Mouse (Mus musculus): Measurements from ENCODE around the gene Tox3. TPM values are rescaled to one million over a fixed set of nuclear protein-coding genes. Genes with fewer than 3 reads are reported as not detected.

Tox3 gene
- polyA plus RNA-seq, 1 experiment from 2014 or later = 56.6 TPM

DNA sequence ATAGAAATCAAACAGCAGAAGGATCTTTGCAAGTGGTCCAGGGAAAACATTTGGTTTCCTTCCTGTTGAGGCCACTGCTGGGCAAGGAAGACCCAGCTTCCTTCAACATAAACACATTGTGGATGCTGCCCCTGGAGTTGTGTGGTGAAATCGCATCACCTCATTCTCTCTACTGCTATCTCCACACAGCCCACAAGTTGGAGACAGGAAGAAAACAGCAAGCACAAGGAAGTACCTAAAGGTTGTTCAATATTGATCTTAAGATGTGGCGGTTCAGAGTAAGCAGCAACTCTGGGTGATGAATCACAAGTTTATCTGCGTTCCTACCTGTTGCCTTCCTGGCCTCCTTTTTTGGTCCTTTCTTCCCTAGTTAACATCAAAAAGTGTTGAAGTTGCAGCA lies 6.6 kb upstream of the Tox3 start:
- Histone ChIP-seq H3K27me3 (ENCODE audit: control insufficient read depth, insufficient read depth, low read length) (no peaks in the 10 kb centered on the region), H3K4me1 (ENCODE audit: control insufficient read depth, insufficient read depth, low read length) (peaks cover 15% of the 10 kb centered on the region), H3K4me2 (no peak overlapping the region), H3K9me3 (ENCODE audit: control insufficient read depth, low read length) (no peaks in the 10 kb centered on the region), H3K9ac (ENCODE audit: low read length) (no peak overlapping the region), H3K27ac (ENCODE audit: low read depth, low read length) (no peak overlapping the region), H3K36me3 (ENCODE audit: control insufficient read depth, insufficient read depth, low read length) (no peaks in the 10 kb centered on the region), H3K4me3 (ENCODE audit: low read depth, low read length) (no peak overlapping the region)
- WGBS = 76% methylated on average over 3 of the region's 3 CpGs
- peak; percentile 81 for DNase-seq (ENCODE audit: low spot score, missing footprints)
- ATAC-seq (ENCODE audit: low FRiP score) = no peak

GRCm38 (mm10) chr8:90353960-90354540 lies 5.9 kb upstream of the Tox3 start:
- H3K27me3 ChIP-seq (ENCODE audit: control insufficient read depth, insufficient read depth, low read length) = no peaks in the 10 kb centered on the region
- peak; percentile 89 for DNase-seq (ENCODE audit: low spot score, missing footprints)
- peak; percentile 59; the same call in 1 of the 2 replicates for ATAC-seq (ENCODE audit: low FRiP score)
- WGBS = 19% methylated on average over 16 of the region's 16 CpGs
- 0 out of 2 replicates have a peak overlapping the region, but pooled peaks have one; percentile 16 for H3K9ac ChIP-seq (ENCODE audit: low read length)
- no peak overlapping the region; the same call in 1 of the 2 replicates for H3K27ac ChIP-seq (ENCODE audit: low read depth, low read length)
- H3K4me1 ChIP-seq (ENCODE audit: control insufficient read depth, insufficient read depth, low read length) = peaks cover 22% of the 10 kb centered on the region
- no peaks in the 10 kb centered on the region for H3K36me3 ChIP-seq (ENCODE audit: control insufficient read depth, insufficient read depth, low read length)
- no peaks in the 10 kb centered on the region for H3K9me3 ChIP-seq (ENCODE audit: control insufficient read depth, low read length)
- H3K4me3 ChIP-seq (ENCODE audit: low read depth, low read length) = no peak overlapping the region
- H3K4me2 ChIP-seq = peak overlapping the region; percentile 11; the same call in 1 of the 2 replicates

- H3K9ac ChIP-seq (ENCODE audit: low read length) = no peak overlapping the region
- H3K9me3 ChIP-seq (ENCODE audit: control insufficient read depth, low read length) = no peaks in the 10 kb centered on the region
- H3K4me3 ChIP-seq (ENCODE audit: low read depth, low read length) = no peak overlapping the region
- H3K27ac ChIP-seq (ENCODE audit: low read depth, low read length) = no peak overlapping the region; the same call in 1 of the 2 replicates
- WGBS = 20% methylated on average over 2 of the region's 2 CpGs
- 0 out of 2 replicates have a peak overlapping the region, but pooled peaks have one; percentile 0 for H3K4me2 ChIP-seq
- ATAC-seq (ENCODE audit: low FRiP score) = no peak
- no peaks in the 10 kb centered on the region for H3K36me3 ChIP-seq (ENCODE audit: control insufficient read depth, insufficient read depth, low read length)
- DNase-seq (ENCODE audit: low spot score, missing footprints) = peak; percentile 88
- H3K27me3 ChIP-seq (ENCODE audit: control insufficient read depth, insufficient read depth, low read length) = no peaks in the 10 kb centered on the region
- peaks cover 27% of the 10 kb centered on the region for H3K4me1 ChIP-seq (ENCODE audit: control insufficient read depth, insufficient read depth, low read length)
Measured at GRCm38 (mm10) chr8:90353499-90353898, 5.4 kb upstream of the Tox3 start.

GRCm38 (mm10) chr8:90352991-90353390 lies 4.8 kb upstream of the Tox3 start:
- Histone ChIP-seq H3K4me1 (ENCODE audit: control insufficient read depth, insufficient read depth, low read length) (peaks cover 27% of the 10 kb centered on the region), H3K4me3 (ENCODE audit: low read depth, low read length) (no peak overlapping the region), H3K36me3 (ENCODE audit: control insufficient read depth, insufficient read depth, low read length) (no peaks in the 10 kb centered on the region), H3K4me2 (no peak overlapping the region), H3K9ac (ENCODE audit: low read length) (no peak overlapping the region), H3K27ac (ENCODE audit: low read depth, low read length) (no peak overlapping the region), H3K9me3 (ENCODE audit: control insufficient read depth, low read length) (no peaks in the 10 kb centered on the region), H3K27me3 (ENCODE audit: control insufficient read depth, insufficient read depth, low read length) (no peaks in the 10 kb centered on the region)
- ATAC-seq (ENCODE audit: low FRiP score) (no peak), DNase-seq (ENCODE audit: low spot score, missing footprints) (peak; percentile 92)
- WGBS = 58% methylated on average over 2 of the region's 2 CpGs

DNA sequence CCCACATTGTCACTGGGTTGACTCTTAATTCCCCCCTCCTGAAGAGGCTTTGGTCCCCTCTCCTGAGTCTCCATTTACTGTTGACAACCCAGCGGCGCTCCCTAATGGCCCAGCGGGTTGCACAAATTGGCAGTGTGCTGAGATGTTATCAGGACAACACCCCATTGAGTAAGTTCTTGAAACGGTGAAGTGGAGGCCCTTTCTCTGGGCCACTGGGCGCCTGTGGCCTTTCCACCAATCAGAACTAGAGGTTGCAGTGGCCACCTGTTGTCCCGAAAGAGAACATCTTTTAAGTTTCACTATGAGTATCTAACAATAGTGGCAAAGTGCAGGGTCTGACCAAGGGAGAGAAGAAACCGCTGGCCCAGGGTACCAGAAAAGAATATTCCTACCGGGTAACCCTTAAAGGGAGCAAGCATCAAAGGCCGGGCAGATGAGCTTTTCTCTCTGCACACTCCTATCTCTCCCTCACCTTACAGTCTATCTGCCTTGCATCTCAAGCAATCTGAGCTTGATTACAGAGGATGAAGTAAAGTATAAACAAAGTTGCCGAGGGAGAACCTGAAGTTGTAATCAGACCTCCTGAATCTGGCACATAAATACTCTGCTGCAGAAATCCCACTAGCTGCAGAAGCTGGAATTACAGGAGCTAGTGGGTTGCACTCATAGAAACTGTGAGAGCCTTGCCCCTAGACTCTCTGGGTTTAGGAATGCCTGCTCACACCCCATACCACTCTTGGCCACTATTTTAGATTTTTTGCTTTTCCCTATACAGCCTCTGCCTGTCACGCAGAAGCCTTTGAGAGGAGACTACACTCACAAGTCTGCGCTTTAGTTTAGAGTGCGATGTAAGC lies 1.8 kb upstream of the Tox3 start:
- Histone ChIP-seq H3K36me3 (ENCODE audit: control insufficient read depth, insufficient read depth, low read length) (no peaks in the 10 kb centered on the region), H3K27me3 (ENCODE audit: control insufficient read depth, insufficient read depth, low read length) (no peaks in the 10 kb centered on the region), H3K9ac (ENCODE audit: low read length) (no peak overlapping the region), H3K4me2 (no peak overlapping the region), H3K27ac (ENCODE audit: low read depth, low read length) (no peak overlapping the region), H3K9me3 (ENCODE audit: control insufficient read depth, low read length) (no peaks in the 10 kb centered on the region), H3K4me1 (ENCODE audit: control insufficient read depth, insufficient read depth, low read length) (peaks cover 36% of the 10 kb centered on the region), H3K4me3 (ENCODE audit: low read depth, low read length) (no peak overlapping the region)
- DNase-seq (ENCODE audit: low spot score, missing footprints) (peak; percentile 89), ATAC-seq (ENCODE audit: low FRiP score) (no peak)
- 20% methylated on average over 13 of the region's 13 CpGs for WGBS

DNA sequence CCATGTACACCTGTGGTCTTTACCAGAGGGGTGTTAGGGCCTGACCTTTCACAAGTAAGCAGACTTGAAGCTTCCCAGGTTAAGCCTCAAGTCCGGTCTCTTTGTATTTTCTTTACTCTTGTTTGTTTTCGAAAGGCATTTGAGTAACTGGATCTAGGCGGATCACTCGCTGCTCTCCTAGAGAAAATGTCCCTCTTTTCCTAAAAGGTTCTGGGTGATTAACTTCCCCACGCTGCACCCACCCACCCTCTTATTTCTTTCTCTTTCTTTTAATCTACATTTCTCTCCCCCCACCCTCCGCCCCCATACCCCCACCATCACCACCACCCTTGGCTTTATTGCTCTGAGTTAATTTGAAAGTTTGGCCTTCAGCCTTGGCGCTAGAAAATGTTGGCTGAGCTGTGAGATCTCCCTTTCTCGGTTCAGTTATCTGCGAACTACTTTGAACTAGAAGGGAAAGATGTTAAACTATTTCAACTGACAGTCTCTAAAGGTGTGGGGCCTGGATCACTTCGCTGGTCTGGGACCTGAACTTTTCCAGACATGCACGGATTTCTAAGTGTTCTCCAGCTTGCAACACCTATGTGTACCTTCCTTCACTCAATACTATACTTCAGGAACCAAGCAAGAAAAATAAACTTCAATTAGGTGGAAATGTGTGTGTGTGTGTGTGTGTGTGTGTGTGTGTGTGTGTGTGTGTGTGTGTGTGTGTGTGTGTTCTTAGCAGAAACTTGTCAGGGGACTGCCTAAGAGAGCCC lies 962 bp upstream of the Tox3 start:
- peak overlapping the region; percentile 100 for H3K9ac ChIP-seq (ENCODE audit: low read length)
- WGBS = 10% methylated on average over 11 of the region's 11 CpGs
- no peaks in the 10 kb centered on the region for H3K9me3 ChIP-seq (ENCODE audit: control insufficient read depth, low read length)
- DNase-seq (ENCODE audit: low spot score, missing footprints) (no peak), ATAC-seq (ENCODE audit: low FRiP score) (no peak)
- peak overlapping the region; percentile 98 for H3K27ac ChIP-seq (ENCODE audit: low read depth, low read length)
- H3K27me3 ChIP-seq (ENCODE audit: control insufficient read depth, insufficient read depth, low read length) = no peaks in the 10 kb centered on the region
- H3K4me2 ChIP-seq = peak overlapping the region; percentile 82
- peaks cover 36% of the 10 kb centered on the region for H3K4me1 ChIP-seq (ENCODE audit: control insufficient read depth, insufficient read depth, low read length)
- peak overlapping the region; percentile 98 for H3K4me3 ChIP-seq (ENCODE audit: low read depth, low read length)
- no peaks in the 10 kb centered on the region for H3K36me3 ChIP-seq (ENCODE audit: control insufficient read depth, insufficient read depth, low read length)

DNA sequence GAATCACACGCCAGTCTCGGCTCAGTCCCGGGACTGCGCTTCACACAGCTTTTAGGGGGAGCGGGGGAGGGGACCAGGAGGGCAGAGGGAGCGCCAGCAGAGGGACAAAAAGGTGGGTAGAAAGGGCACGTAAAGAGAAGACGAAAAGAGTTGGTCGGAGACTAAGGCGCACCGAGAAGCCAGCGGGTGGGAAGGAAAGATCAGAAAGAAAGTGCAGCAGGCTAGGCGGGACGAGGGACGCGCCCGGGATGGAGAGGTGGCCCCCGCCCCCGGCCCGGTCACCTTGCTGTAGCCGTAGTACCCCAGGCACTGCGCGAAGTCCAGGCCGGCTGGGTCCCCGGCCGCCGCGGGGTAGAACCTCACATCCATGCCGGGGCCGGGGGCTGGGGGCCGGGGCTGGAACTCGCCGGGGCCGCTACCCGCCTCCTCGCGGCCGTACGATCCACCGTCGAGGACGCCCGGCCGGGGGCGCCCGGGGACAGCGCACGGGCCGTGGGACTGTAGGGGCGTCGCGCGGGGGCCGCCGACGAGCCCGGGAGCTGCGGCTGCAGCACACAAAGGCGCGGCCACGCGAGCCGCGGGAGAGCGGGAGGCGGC lies 464 bp downstream of the Tox3 start:
- Histone ChIP-seq H3K4me1 (ENCODE audit: control insufficient read depth, insufficient read depth, low read length) (peaks cover 26% of the 10 kb centered on the region), H3K9ac (ENCODE audit: low read length) (peak overlapping the region; percentile 100), H3K9me3 (ENCODE audit: control insufficient read depth, low read length) (no peaks in the 10 kb centered on the region), H3K27me3 (ENCODE audit: control insufficient read depth, insufficient read depth, low read length) (no peaks in the 10 kb centered on the region), H3K36me3 (ENCODE audit: control insufficient read depth, insufficient read depth, low read length) (no peaks in the 10 kb centered on the region), H3K4me2 (peak overlapping the region; percentile 82), H3K27ac (ENCODE audit: low read depth, low read length) (peak overlapping the region; percentile 98), H3K4me3 (ENCODE audit: low read depth, low read length) (peak overlapping the region; percentile 98)
- ATAC-seq (ENCODE audit: low FRiP score) (peak; percentile 61), DNase-seq (ENCODE audit: low spot score, missing footprints) (peak; percentile 96)
- 1% methylated on average over 49 of the region's 66 CpGs for WGBS

GRCm38 (mm10) chr8:90346880-90347535 lies 1.1 kb downstream of the Tox3 start:
- Histone ChIP-seq H3K4me3 (ENCODE audit: low read depth, low read length) (peak overlapping the region; percentile 98), H3K9ac (ENCODE audit: low read length) (peak overlapping the region; percentile 100), H3K36me3 (ENCODE audit: control insufficient read depth, insufficient read depth, low read length) (no peaks in the 10 kb centered on the region; the same call in 1 of the 2 replicates), H3K27me3 (ENCODE audit: control insufficient read depth, insufficient read depth, low read length) (no peaks in the 10 kb centered on the region), H3K27ac (ENCODE audit: low read depth, low read length) (peak overlapping the region; percentile 98), H3K4me1 (ENCODE audit: control insufficient read depth, insufficient read depth, low read length) (peaks cover 26% of the 10 kb centered on the region), H3K9me3 (ENCODE audit: control insufficient read depth, low read length) (no peaks in the 10 kb centered on the region), H3K4me2 (peak overlapping the region; percentile 82)
- DNase-seq (ENCODE audit: low spot score, missing footprints) (peak; percentile 89), ATAC-seq (ENCODE audit: low FRiP score) (no peak)
- WGBS = 2% methylated on average over 21 of the region's 21 CpGs
